ENCODE assay signal across 9 mouse cellular contexts in the genomic region with DNA sequence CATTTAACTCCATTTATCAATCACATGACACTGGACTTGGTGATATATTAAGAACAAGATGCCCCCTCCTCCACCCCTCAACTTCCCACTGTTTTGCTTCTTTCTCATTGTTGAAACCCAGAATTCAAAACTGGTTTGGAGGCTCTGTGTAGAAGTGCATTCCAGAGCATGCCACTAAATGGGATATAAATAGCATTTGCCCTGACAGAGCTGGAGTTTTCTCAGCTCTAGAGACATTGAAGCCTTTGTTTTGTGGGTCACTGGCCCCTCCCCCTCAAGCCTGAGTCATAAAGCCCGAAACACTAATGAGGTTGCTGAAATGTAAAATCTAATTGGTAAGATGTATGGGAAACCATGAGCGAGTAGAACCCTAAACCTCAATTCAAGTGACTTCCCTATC.
DNase-seq lines count a peak whose midpoint lies in the region; ATAC-seq and TF ChIP-seq lines count a peak whose summit lies in the region.
"Had no signal": no experiment of that assay in that cellular context is flagged by ENCODE, and none has a peak within 500 bp of the region (broad histone marks: within the 10 kb centered on the region; RNA-seq: fewer than 3 reads in every experiment).

No protein-coding gene starts in this region.

- ATAC-seq in forebrain, postnatal 0 days = no peak
- ATAC-seq in limb, embryonic 13.5 days (ENCODE audit: low FRiP score, low read depth) = peak; percentile 28; the same call in 1 of the 2 replicates

- TF ChIP-seq POLR2A in embryonic fibroblast, embryonic 13.5 days (IDR thresholded peaks at IDR 0.05; ENCODE audit: low read depth, low read length) = no peak
- no peak for TF ChIP-seq POLR2A in thymus, adult 2 months (IDR thresholded peaks at IDR 0.05; ENCODE audit: control insufficient read depth, extremely low read depth, insufficient read depth, low read length, poor library complexity)

- WGBS in forebrain, embryonic 10.5 days = 27% methylated on average over 2 of the region's 2 CpGs
- 11% methylated on average over 2 of the region's 2 CpGs for WGBS in forebrain, postnatal 0 days
- WGBS in limb, embryonic 13.5 days = 22% methylated on average over 2 of the region's 2 CpGs
- 88% methylated on average over 2 of the region's 2 CpGs for WGBS in thymus, adult 2 months

- no peak overlapping the region for H3K9ac ChIP-seq in forebrain, postnatal 0 days
- no peak overlapping the region for H3K9ac ChIP-seq in limb, embryonic 13.5 days

- H3K9me3 ChIP-seq in forebrain, embryonic 10.5 days = no peaks in the 10 kb centered on the region
- no peaks in the 10 kb centered on the region for H3K9me3 ChIP-seq in forebrain, postnatal 0 days (ENCODE audit: low read length)
- no peaks in the 10 kb centered on the region for H3K9me3 ChIP-seq in limb, embryonic 13.5 days

- no peaks in the 10 kb centered on the region for H3K27me3 ChIP-seq in forebrain, embryonic 10.5 days (ENCODE audit: poor library complexity, severe bottlenecking)
- no peaks in the 10 kb centered on the region for H3K27me3 ChIP-seq in forebrain, postnatal 0 days (ENCODE audit: insufficient read depth, low read length)
- H3K27me3 ChIP-seq in limb, embryonic 13.5 days = no peaks in the 10 kb centered on the region
- H3K27me3 ChIP-seq in thymus, adult 2 months (ENCODE audit: control insufficient read depth, insufficient read depth, low read length) = no peaks in the 10 kb centered on the region

- DNase-seq in forebrain, embryonic 10.5 days (ENCODE audit: extremely low spot score, low spot score) = peak; percentile 27
- DNase-seq in forebrain, postnatal 0 days = no peak
- DNase-seq in left cerebral cortex, adult 11 months (ENCODE audit: low spot score) = peak; percentile 14
- DNase-seq in left cerebral cortex, postnatal 10 days (ENCODE audit: extremely low spot score in 1 of 2, low spot score in 2 of 2) = no peak
- no peak for DNase-seq in thymus, adult 2 months
- no peak for DNase-seq in liver
- DNase-seq: adrenal gland, postnatal 25 days had no signal

- peak overlapping the region; percentile 9; the same call in 1 of the 2 replicates for H3K27ac ChIP-seq in forebrain, embryonic 10.5 days
- H3K27ac ChIP-seq in forebrain, postnatal 0 days (ENCODE audit: low read depth, low read length) = no peak overlapping the region
- H3K27ac ChIP-seq in embryonic fibroblast, embryonic 13.5 days (ENCODE audit: insufficient read depth, low read length) = peak overlapping the region; percentile 78
- peak overlapping the region; percentile 39; the same call in 1 of the 2 replicates for H3K27ac ChIP-seq in limb, embryonic 13.5 days
- no peak overlapping the region for H3K27ac ChIP-seq in thymus, adult 2 months (ENCODE audit: control insufficient read depth, insufficient read depth, low read length)

- no peak overlapping the region for H3K4me3 ChIP-seq in forebrain, embryonic 10.5 days
- no peak overlapping the region for H3K4me3 ChIP-seq in forebrain, postnatal 0 days (ENCODE audit: low read depth, low read length)
- H3K4me3 ChIP-seq in embryonic fibroblast, embryonic 13.5 days (ENCODE audit: insufficient read depth, low read length) = no peak overlapping the region
- no peak overlapping the region for H3K4me3 ChIP-seq in limb, embryonic 13.5 days
- no peak overlapping the region for H3K4me3 ChIP-seq in thymus, adult 2 months (ENCODE audit: control insufficient read depth, insufficient read depth, low read length)

- intact Hi-C loops in left cerebral cortex, postnatal 10 days (cut with DNase I) = no loop called here

- no peaks in the 10 kb centered on the region for H3K36me3 ChIP-seq in forebrain, embryonic 10.5 days (replicated peaks)
- no peaks in the 10 kb centered on the region for H3K36me3 ChIP-seq in forebrain, postnatal 0 days (ENCODE audit: insufficient read depth)
- no peaks in the 10 kb centered on the region for H3K36me3 ChIP-seq in limb, embryonic 13.5 days
- H3K36me3 ChIP-seq in thymus, adult 2 months (ENCODE audit: control insufficient read depth, insufficient read depth, low read length) = no peaks in the 10 kb centered on the region

- no peak overlapping the region for H3K4me2 ChIP-seq in forebrain, postnatal 0 days (ENCODE audit: low read depth)
- no peak overlapping the region for H3K4me2 ChIP-seq in limb, embryonic 13.5 days (replicated peaks)

- TF ChIP-seq CTCF in forebrain, postnatal 0 days (IDR thresholded peaks at IDR 0.05; ENCODE audit: low read depth) = no peak
- no peak for TF ChIP-seq CTCF in embryonic fibroblast, embryonic 13.5 days (IDR thresholded peaks at IDR 0.05; ENCODE audit: borderline replicate concordance, insufficient read depth, low read length)
- no peak for TF ChIP-seq CTCF in thymus, adult 2 months (IDR thresholded peaks at IDR 0.05; ENCODE audit: borderline replicate concordance, control insufficient read depth, extremely low read depth, insufficient read depth, low read length, poor library complexity)

- H3K4me1 ChIP-seq in forebrain, embryonic 10.5 days = peaks cover 33% of the 10 kb centered on the region
- no peaks in the 10 kb centered on the region for H3K4me1 ChIP-seq in forebrain, postnatal 0 days (ENCODE audit: insufficient read depth)
- peaks cover 6% of the 10 kb centered on the region for H3K4me1 ChIP-seq in embryonic fibroblast, embryonic 13.5 days (ENCODE audit: control insufficient read depth, insufficient read depth, low read length)
- H3K4me1 ChIP-seq in limb, embryonic 13.5 days = peaks cover 15% of the 10 kb centered on the region
- no peaks in the 10 kb centered on the region for H3K4me1 ChIP-seq in thymus, adult 2 months (replicated peaks; ENCODE audit: control insufficient read depth, insufficient read depth, low read length)

Comparison
In these comparisons a context has a peak if more than half of its experiments do, and no peak if none do; other contexts are left out.
1. DNase-seq: peak in forebrain, embryonic 10.5 days (single experiment) and left cerebral cortex, adult 11 months (single experiment); none in forebrain, postnatal 0 days (single experiment), left cerebral cortex, postnatal 10 days (0 of 2), thymus, adult 2 months (single experiment) and liver (single experiment).
2. H3K27ac ChIP-seq: peak in forebrain, embryonic 10.5 days (single experiment), embryonic fibroblast, embryonic 13.5 days (single experiment) and limb, embryonic 13.5 days (single experiment); none in forebrain, postnatal 0 days (single experiment) and thymus, adult 2 months (single experiment).